Mouse (Mus musculus) myocyte (in vitro differentiated cells): ENCODE measurements around the gene Slc41a3. TPM values are rescaled to one million over a fixed set of nuclear protein-coding genes. Genes with fewer than 3 reads are reported as not detected.

ENCODE experiments used
- H3K27me3 ChIP-seq: one replicate; pipeline ENCODE4 v1.6.1; 2011; ENCODE audit not compliant: control insufficient read depth, insufficient read depth, insufficient read length
- H3K36me3 ChIP-seq: one replicate; pipeline ENCODE4 v1.6.1; 2011; ENCODE audit not compliant: control insufficient read depth, insufficient read depth
- H3K4me2 ChIP-seq: one replicate; pipeline ENCODE4 v1.6.1; 2011; ENCODE audit warnings: low read depth, control low read depth
- H3K4me3 ChIP-seq: one replicate; pipeline ENCODE4 v1.5.1; 2011; ENCODE audit warnings: mild to moderate bottlenecking, control low read depth, moderate library complexity
- H3K79me2 ChIP-seq: one replicate; pipeline ENCODE4 v1.6.1; 2011; ENCODE audit not compliant: control insufficient read depth, insufficient read depth
- H3ac ChIP-seq: one replicate; pipeline ENCODE4 v1.6.1; 2011; ENCODE audit not compliant: control insufficient read depth, insufficient read length
- CEBPB ChIP-seq: IDR thresholded peaks from 2 replicates; pipeline ENCODE4 v1.6.1; 2011; ENCODE audit warnings: mild to moderate bottlenecking, moderate library complexity; ENCODE audit not compliant: poor library complexity, insufficient read depth, severe bottlenecking
- E2F4 ChIP-seq: IDR thresholded peaks from one replicate; pipeline ENCODE4 v1.6.1; 2011; ENCODE audit warnings: mild to moderate bottlenecking, control low read depth, moderate library complexity; ENCODE audit not compliant: insufficient read depth
- MAX ChIP-seq: IDR thresholded peaks from one replicate; pipeline ENCODE4 v1.6.1; 2011; ENCODE audit warnings: low read depth, mild to moderate bottlenecking, control low read depth
- MYOD1 ChIP-seq, 3 experiments: IDR thresholded peaks; one replicate each; pipeline ENCODE4 v1.6.1; 2011; ENCODE audit warnings: control low read depth in 2 of 3, low read depth in 2 of 3, mild to moderate bottlenecking in 2 of 3, moderate library complexity in 1 of 3; ENCODE audit not compliant: insufficient read length in 2 of 3, control insufficient read depth in 1 of 3
- MYOG ChIP-seq, 3 experiments: IDR thresholded peaks; one replicate each; pipeline ENCODE4 v1.6.1; 2011; ENCODE audit warnings: control low read depth in 2 of 3, low read depth in 2 of 3, mild to moderate bottlenecking in 2 of 3; ENCODE audit not compliant: insufficient read length in 2 of 3, control insufficient read depth in 1 of 3, insufficient read depth in 1 of 3
- POLR2A ChIP-seq: IDR thresholded peaks from one replicate; pipeline ENCODE4 v1.6.1; 2011; ENCODE audit warnings: low read depth, mild to moderate bottlenecking, control low read depth, moderate library complexity; ENCODE audit not compliant: insufficient read length
- POLR2AphosphoS2 ChIP-seq: IDR thresholded peaks from one replicate; pipeline ENCODE4 v1.6.1; 2011; ENCODE audit warnings: low read depth, control low read depth; ENCODE audit not compliant: insufficient read length
- REST ChIP-seq: IDR thresholded peaks from one replicate; pipeline ENCODE4 v1.6.1; 2011; ENCODE audit warnings: mild to moderate bottlenecking, control low read depth, moderate library complexity; ENCODE audit not compliant: insufficient read depth, insufficient read length
- SRF ChIP-seq: IDR thresholded peaks from one replicate; pipeline ENCODE4 v1.6.1; 2011; ENCODE audit warnings: low read depth; ENCODE audit not compliant: control insufficient read depth, insufficient read length
- TCF12 ChIP-seq: IDR thresholded peaks from one replicate; pipeline ENCODE4 v1.6.1; 2011; ENCODE audit warnings: mild to moderate bottlenecking, control low read depth; ENCODE audit not compliant: poor library complexity, insufficient read depth, severe bottlenecking
- TCF3 ChIP-seq: IDR thresholded peaks from one replicate; pipeline ENCODE4 v1.6.1; 2011; ENCODE audit warnings: low read depth, control low read depth; ENCODE audit not compliant: insufficient read length
- USF1 ChIP-seq: IDR thresholded peaks from one replicate; pipeline ENCODE4 v1.6.1; 2011; ENCODE audit warnings: low read depth, mild to moderate bottlenecking, control low read depth, moderate library complexity
- polyA plus RNA-seq: library from polyadenylated mRNA; unstranded; fragments of >200 nt; fragmentation: generic; extraction: Trizol; gene quantifications from one replicate; pipeline ENCODE4 v1.2.1, GENCODE M21; 2012; ENCODE audit warnings: missing spikeins

The Slc41a3 gene
- polyA plus RNA-seq, 1 experiment, result 2.5 TPM

GRCm38 (mm10) chr6:90683831-90684532 is 79.5 kb downstream of the Slc41a3 start:
- no peak overlapping the region for H3ac ChIP-seq
- TF ChIP-seq MYOG (IDR thresholded peaks at IDR 0.05; ENCODE audit: control insufficient read depth in 1 of 3, insufficient read depth in 1 of 3, insufficient read length in 2 of 3, low read depth in 2 of 3) (no peak), CEBPB (no peak), E2F4 (no peak), POLR2A (no peak), TCF12 (no peak), REST (no peak), SRF (no peak)
- no peak overlapping the region for H3K4me2 ChIP-seq
- no peaks in the 10 kb centered on the region for H3K27me3 ChIP-seq
- peaks cover 32% of the 10 kb centered on the region for H3K36me3 ChIP-seq
- H3K79me2 ChIP-seq, result peaks cover 45% of the 10 kb centered on the region
- no peak overlapping the region for H3K4me3 ChIP-seq

GRCm38 (mm10) chr6:90686812-90687211 is 82.3 kb downstream of the Slc41a3 start:
- Histone ChIP-seq H3K4me3 (no peak overlapping the region), H3K4me2 (no peak overlapping the region), H3ac (no peak overlapping the region), H3K27me3 (no peaks in the 10 kb centered on the region), H3K36me3 (peaks cover 53% of the 10 kb centered on the region), H3K79me2 (peaks cover 45% of the 10 kb centered on the region)
- TF ChIP-seq SRF, result no peak
- no peak for TF ChIP-seq MAX
- no peak for TF ChIP-seq MYOG (IDR thresholded peaks at IDR 0.05; ENCODE audit: control insufficient read depth in 1 of 3, insufficient read depth in 1 of 3, insufficient read length in 2 of 3, low read depth in 2 of 3)
- no peak for TF ChIP-seq TCF3
- TF ChIP-seq POLR2AphosphoS2, result no peak
- TF ChIP-seq TCF12, result no peak
- no peak for TF ChIP-seq USF1
- TF ChIP-seq E2F4, result no peak
- TF ChIP-seq CEBPB, result no peak
- no peak for TF ChIP-seq MYOD1 (IDR thresholded peaks at IDR 0.05; ENCODE audit: control insufficient read depth in 1 of 3, insufficient read length in 2 of 3, low read depth in 2 of 3)
- no peak for TF ChIP-seq REST
- no peak for TF ChIP-seq POLR2A

- Histone ChIP-seq H3K4me2 (no peak overlapping the region), H3ac (no peak overlapping the region), H3K79me2 (peaks cover 36% of the 10 kb centered on the region), H3K4me3 (no peak overlapping the region), H3K27me3 (no peaks in the 10 kb centered on the region), H3K36me3 (peaks cover 63% of the 10 kb centered on the region)
- no peak for TF ChIP-seq E2F4
- TF ChIP-seq MAX, result no peak
- TF ChIP-seq MYOG (IDR thresholded peaks at IDR 0.05; ENCODE audit: control insufficient read depth in 1 of 3, insufficient read depth in 1 of 3, insufficient read length in 2 of 3, low read depth in 2 of 3), result no peak
- no peak for TF ChIP-seq TCF12
- TF ChIP-seq MYOD1 (IDR thresholded peaks at IDR 0.05; ENCODE audit: control insufficient read depth in 1 of 3, insufficient read length in 2 of 3, low read depth in 2 of 3), result no peak
- no peak for TF ChIP-seq CEBPB
- no peak for TF ChIP-seq SRF
Measured at GRCm38 (mm10) chr6:90688003-90688402, 83.5 kb downstream of the Slc41a3 start.

GRCm38 (mm10) chr6:90688742-90689141 is 84.2 kb downstream of the Slc41a3 start:
- Histone ChIP-seq H3K4me2 (peak overlapping the region; percentile 44), H3K79me2 (peaks cover 34% of the 10 kb centered on the region), H3K36me3 (peaks cover 70% of the 10 kb centered on the region), H3K4me3 (no peak overlapping the region), H3K27me3 (no peaks in the 10 kb centered on the region), H3ac (no peak overlapping the region)
- TF ChIP-seq MYOG (IDR thresholded peaks at IDR 0.05; ENCODE audit: control insufficient read depth in 1 of 3, insufficient read depth in 1 of 3, insufficient read length in 2 of 3, low read depth in 2 of 3), result no peak
- no peak for TF ChIP-seq POLR2A
- TF ChIP-seq MYOD1 (IDR thresholded peaks at IDR 0.05; ENCODE audit: control insufficient read depth in 1 of 3, insufficient read length in 2 of 3, low read depth in 2 of 3), result no peak
- no peak for TF ChIP-seq POLR2AphosphoS2
- no peak for TF ChIP-seq REST
- TF ChIP-seq CEBPB, result no peak
- TF ChIP-seq TCF3, result no peak

- H3K36me3 ChIP-seq, result peaks cover 70% of the 10 kb centered on the region
- TF ChIP-seq TCF3 (no peak), POLR2AphosphoS2 (no peak), TCF12 (no peak), REST (no peak), POLR2A (no peak), MYOG (IDR thresholded peaks at IDR 0.05; ENCODE audit: control insufficient read depth in 1 of 3, insufficient read depth in 1 of 3, insufficient read length in 2 of 3, low read depth in 2 of 3) (peak; percentile 60 to 88 (median 67)), CEBPB (no peak), MYOD1 (IDR thresholded peaks at IDR 0.05; ENCODE audit: control insufficient read depth in 1 of 3, insufficient read length in 2 of 3, low read depth in 2 of 3) (peak in 2 of 3 experiments; percentile 39 to 77), E2F4 (no peak), SRF (no peak)
- H3K27me3 ChIP-seq, result no peaks in the 10 kb centered on the region
- H3K4me3 ChIP-seq, result no peak overlapping the region
- peaks cover 29% of the 10 kb centered on the region for H3K79me2 ChIP-seq
- peak overlapping the region; percentile 44 for H3K4me2 ChIP-seq
- no peak overlapping the region for H3ac ChIP-seq
Measured at GRCm38 (mm10) chr6:90689500-90689899, 85.0 kb downstream of the Slc41a3 start.
